Mouse (Mus musculus): ENCODE measurements at regions not wholly inside any gene's neighbourhood (a gene's known extent, or its start where the extent isn't known, plus 50 kb on each side); places are given as distances from the start of the nearest gene placed in this dataset.

DNA sequence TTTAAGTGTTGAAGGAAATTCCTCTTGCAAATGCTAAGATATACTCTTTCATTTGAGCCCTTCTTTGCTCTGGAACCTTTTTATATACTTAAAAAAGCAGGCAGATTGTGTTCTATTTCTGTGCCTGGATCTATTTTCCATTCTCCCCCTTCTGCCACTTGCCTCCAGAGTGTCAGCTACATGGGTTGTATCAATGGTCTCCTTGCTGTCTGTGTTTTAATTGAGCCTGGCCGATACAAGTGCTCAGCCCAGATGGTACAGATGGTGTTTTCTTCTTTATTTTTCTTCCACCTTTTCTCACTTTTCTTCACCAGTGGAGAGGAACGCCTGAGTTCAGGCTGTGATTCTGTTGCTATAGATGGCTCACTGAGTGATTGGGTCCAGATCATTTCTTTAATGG is 131.5 kb upstream of the Pdcd1 start:
- in situ Hi-C loops (cut with MboI; ENCODE audit: low pct_ligation_motif_present, low pct_unique_long_range_greater_than_20kb, low sequenced_read_pairs) (no loop called here), dilution Hi-C loops (cut with MboI; ENCODE audit: extremely low pct_ligation_motif_present, extremely low pct_unique_long_range_greater_than_20kb, low sequenced_read_pairs) (no loop called here)
- no peak for DNase-seq (ENCODE audit: extremely low read depth)
- Histone ChIP-seq H3K4me1 (ENCODE audit: control insufficient read depth in 1 of 2, insufficient read depth in 2 of 2) (no peaks in the 10 kb centered on the region), H3K79me2 (replicated peaks; ENCODE audit: control insufficient read depth, extremely low read depth, insufficient read depth, poor library complexity, severe bottlenecking) (no peaks in the 10 kb centered on the region), H3K4me2 (ENCODE audit: insufficient read depth, low read depth, poor library complexity, severe bottlenecking) (no peak overlapping the region), H3K27me3 (replicated peaks) (no peaks in the 10 kb centered on the region), H3K9ac (ENCODE audit: insufficient read depth, low read depth) (no peak overlapping the region), H3K9me3 (replicated peaks; ENCODE audit: low read length) (no peaks in the 10 kb centered on the region), H3K4me3 (replicated peaks in 1 of 3; ENCODE audit: low read depth in 2 of 3, low read length in 2 of 3, poor library complexity in 1 of 3) (no peak overlapping the region), H3K36me3 (replicated peaks in 1 of 2; ENCODE audit: control insufficient read depth in 1 of 2, insufficient read depth in 1 of 2, low read length in 1 of 2) (no peaks in the 10 kb centered on the region), H3K27ac (ENCODE audit: insufficient read depth, low read depth) (no peak overlapping the region)
- TF ChIP-seq NRF1 (IDR thresholded peaks at IDR 0.05; ENCODE audit: low read depth, low read length) = no peak
- TF ChIP-seq PAX5 (IDR thresholded peaks at IDR 0.05; ENCODE audit: low read length) = no peak
- TF ChIP-seq MEF2A (IDR thresholded peaks at IDR 0.05; ENCODE audit: borderline replicate concordance, low read depth, low read length) = no peak
- TF ChIP-seq IRF4 (IDR thresholded peaks at IDR 0.05; ENCODE audit: low read depth, low read length) = no peak
- no peak for TF ChIP-seq MAFK (IDR thresholded peaks at IDR 0.05; ENCODE audit: insufficient replicate concordance, low read length)
- no peak for TF ChIP-seq CTCF (conservative IDR thresholded peaks at IDR 0.05 in 1 of 2, IDR thresholded peaks at IDR 0.05 in 1 of 2; ENCODE audit: low read depth in 2 of 2, low read length in 2 of 2)
- no peak for TF ChIP-seq ZKSCAN1 (IDR thresholded peaks at IDR 0.05; ENCODE audit: borderline replicate concordance, low read depth, low read length)
- no peak for TF ChIP-seq E2F4 (IDR thresholded peaks at IDR 0.05; ENCODE audit: insufficient replicate concordance, low read depth, low read length)
- TF ChIP-seq EP300 (IDR thresholded peaks at IDR 0.05; ENCODE audit: low read length) = no peak
- no peak for TF ChIP-seq RCOR1 (conservative IDR thresholded peaks at IDR 0.05; ENCODE audit: low read depth, low read length)
- no peak for TF ChIP-seq MAX (IDR thresholded peaks at IDR 0.05; ENCODE audit: low read length)
- no peak for TF ChIP-seq POLR2AphosphoS2 (IDR thresholded peaks at IDR 0.05; ENCODE audit: low read depth, low read length)

DNA sequence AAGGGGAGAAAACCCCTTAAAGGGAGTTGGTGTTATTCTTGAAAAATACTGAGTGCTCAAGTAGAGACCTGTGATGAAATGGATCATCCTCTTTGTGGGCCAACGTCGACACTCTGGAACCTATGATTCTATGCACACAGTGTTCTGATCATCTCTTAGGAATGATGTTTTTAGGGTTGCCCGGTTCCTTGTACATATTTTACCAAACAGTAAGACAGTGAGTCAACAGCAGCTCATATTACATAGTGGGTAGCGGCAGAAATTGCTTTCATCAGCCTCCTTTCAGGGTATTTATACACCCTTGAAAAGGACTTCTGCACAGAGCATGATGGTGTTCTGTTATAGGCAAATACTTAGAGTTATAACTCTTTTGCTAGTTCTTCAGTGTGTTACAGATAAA is 97.6 kb upstream of the Pdcd1 start:
- H3K36me3 ChIP-seq (replicated peaks in 1 of 2; ENCODE audit: control insufficient read depth in 1 of 2, insufficient read depth in 1 of 2, low read length in 1 of 2) = no peaks in the 10 kb centered on the region
- no peak overlapping the region for H3K27ac ChIP-seq (ENCODE audit: insufficient read depth, low read depth)
- no peaks in the 10 kb centered on the region for H3K79me2 ChIP-seq (replicated peaks; ENCODE audit: control insufficient read depth, extremely low read depth, insufficient read depth, poor library complexity, severe bottlenecking)
- no peak for TF ChIP-seq RAD21 (IDR thresholded peaks at IDR 0.05; ENCODE audit: low read depth, low read length)
- TF ChIP-seq POLR2AphosphoS2 (IDR thresholded peaks at IDR 0.05; ENCODE audit: low read depth, low read length) = no peak
- TF ChIP-seq USF1 (IDR thresholded peaks at IDR 0.05; ENCODE audit: low read depth, low read length) = no peak
- in situ Hi-C loops (cut with MboI; ENCODE audit: low pct_ligation_motif_present, low pct_unique_long_range_greater_than_20kb, low sequenced_read_pairs) = no loop called here
- H3K9me3 ChIP-seq (replicated peaks; ENCODE audit: low read length) = no peaks in the 10 kb centered on the region
- H3K4me3 ChIP-seq (replicated peaks in 1 of 3; ENCODE audit: low read depth in 2 of 3, low read length in 2 of 3, poor library complexity in 1 of 3) = no peak overlapping the region
- H3K4me2 ChIP-seq (ENCODE audit: insufficient read depth, low read depth, poor library complexity, severe bottlenecking) = no peak overlapping the region
- no peaks in the 10 kb centered on the region for H3K4me1 ChIP-seq (ENCODE audit: control insufficient read depth in 1 of 2, insufficient read depth in 2 of 2)
- H3K9ac ChIP-seq (ENCODE audit: insufficient read depth, low read depth) = no peak overlapping the region
- no peak for DNase-seq (ENCODE audit: extremely low read depth)
- H3K27me3 ChIP-seq (replicated peaks) = no peaks in the 10 kb centered on the region
- dilution Hi-C loops (cut with MboI; ENCODE audit: extremely low pct_ligation_motif_present, extremely low pct_unique_long_range_greater_than_20kb, low sequenced_read_pairs) = no loop called here

DNA sequence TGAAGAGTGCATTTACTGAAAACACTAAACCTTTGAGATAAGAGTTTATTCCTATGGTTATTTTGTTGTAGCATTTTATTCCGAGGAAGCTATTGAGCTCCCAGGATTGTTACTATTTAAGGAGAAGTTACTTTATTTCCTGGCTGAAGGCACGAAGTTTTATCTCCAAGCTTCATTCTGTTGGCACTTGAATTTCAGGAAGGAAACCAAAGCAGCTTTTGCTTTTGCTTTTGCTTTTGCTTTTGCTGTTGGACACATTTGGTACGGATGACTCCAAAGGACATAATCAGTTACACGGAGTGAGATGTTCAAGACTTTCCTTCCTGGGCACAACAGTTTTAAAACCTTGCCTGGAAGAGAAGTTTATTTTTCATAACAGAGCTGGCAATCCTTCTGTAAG is 94.7 kb upstream of the Pdcd1 start:
- no peak overlapping the region for H3K27ac ChIP-seq (ENCODE audit: insufficient read depth, low read depth)
- TF ChIP-seq TBP (conservative IDR thresholded peaks at IDR 0.05; ENCODE audit: low read depth, low read length) (0 out of 2 replicates have a peak, but pooled peaks have one; percentile 17), MAX (IDR thresholded peaks at IDR 0.05; ENCODE audit: low read length) (no peak), ETS1 (conservative IDR thresholded peaks at IDR 0.05; ENCODE audit: low read depth, low read length) (peak; percentile 34; the same call in 1 of the 2 replicates), SMC3 (IDR thresholded peaks at IDR 0.05; ENCODE audit: low read depth, low read length) (no peak), MAFK (IDR thresholded peaks at IDR 0.05; ENCODE audit: insufficient replicate concordance, low read length) (no peak), BHLHE40 (IDR thresholded peaks at IDR 0.05; ENCODE audit: low read depth, low read length) (no peak), UBTF (IDR thresholded peaks at IDR 0.05; ENCODE audit: low read depth, low read length) (no peak)
- dilution Hi-C loops (cut with MboI; ENCODE audit: extremely low pct_ligation_motif_present, extremely low pct_unique_long_range_greater_than_20kb, low sequenced_read_pairs) (no loop called here), in situ Hi-C loops (cut with MboI; ENCODE audit: low pct_ligation_motif_present, low pct_unique_long_range_greater_than_20kb, low sequenced_read_pairs) (no loop called here)
- H3K36me3 ChIP-seq (replicated peaks in 1 of 2; ENCODE audit: control insufficient read depth in 1 of 2, insufficient read depth in 1 of 2, low read length in 1 of 2) = no peaks in the 10 kb centered on the region
- H3K79me2 ChIP-seq (replicated peaks; ENCODE audit: control insufficient read depth, extremely low read depth, insufficient read depth, poor library complexity, severe bottlenecking) = no peaks in the 10 kb centered on the region
- H3K9me3 ChIP-seq (replicated peaks; ENCODE audit: low read length) = no peaks in the 10 kb centered on the region
- no peak for DNase-seq (ENCODE audit: extremely low read depth)
- H3K4me1 ChIP-seq (ENCODE audit: control insufficient read depth in 1 of 2, insufficient read depth in 2 of 2) = no peaks in the 10 kb centered on the region
- peak overlapping the region; percentile 60 for H3K9ac ChIP-seq (ENCODE audit: insufficient read depth, low read depth)
- peak overlapping the region in 2 of 3 experiments; percentile 20 to 41 for H3K4me3 ChIP-seq (replicated peaks in 1 of 3; ENCODE audit: low read depth in 2 of 3, low read length in 2 of 3, poor library complexity in 1 of 3)
- no peaks in the 10 kb centered on the region for H3K27me3 ChIP-seq (replicated peaks)
- peak overlapping the region; percentile 67 for H3K4me2 ChIP-seq (ENCODE audit: insufficient read depth, low read depth, poor library complexity, severe bottlenecking)

Measured in CH12.LX (cell line).